Mouse (Mus musculus): Measurements from ENCODE around the gene Tas2r135.

The Tas2r135 gene

DNA sequence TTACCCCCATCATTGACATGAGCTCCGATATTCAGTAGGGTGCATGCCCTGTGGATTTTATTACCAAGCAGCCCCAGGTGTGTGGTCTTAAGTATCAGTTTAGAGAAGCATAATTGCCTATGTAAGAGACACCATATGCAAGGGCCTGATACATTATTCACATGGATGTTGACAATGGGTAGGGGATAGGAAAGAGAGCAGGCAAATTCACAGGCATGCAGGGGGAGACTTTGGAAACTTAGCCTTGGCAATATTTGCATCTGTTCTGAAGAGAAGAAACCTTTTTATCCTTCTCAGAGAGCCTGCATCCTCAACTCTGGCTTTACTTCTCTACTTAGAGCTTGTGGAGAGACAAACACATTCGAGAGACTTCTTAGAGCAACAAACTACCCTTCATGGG is at the start of gene Tas2r135:
Gene Tas2r135 (plus strand): TSS at position 301 of the 400 bp plus-strand sequence.
- no peak for DNase-seq

DNA sequence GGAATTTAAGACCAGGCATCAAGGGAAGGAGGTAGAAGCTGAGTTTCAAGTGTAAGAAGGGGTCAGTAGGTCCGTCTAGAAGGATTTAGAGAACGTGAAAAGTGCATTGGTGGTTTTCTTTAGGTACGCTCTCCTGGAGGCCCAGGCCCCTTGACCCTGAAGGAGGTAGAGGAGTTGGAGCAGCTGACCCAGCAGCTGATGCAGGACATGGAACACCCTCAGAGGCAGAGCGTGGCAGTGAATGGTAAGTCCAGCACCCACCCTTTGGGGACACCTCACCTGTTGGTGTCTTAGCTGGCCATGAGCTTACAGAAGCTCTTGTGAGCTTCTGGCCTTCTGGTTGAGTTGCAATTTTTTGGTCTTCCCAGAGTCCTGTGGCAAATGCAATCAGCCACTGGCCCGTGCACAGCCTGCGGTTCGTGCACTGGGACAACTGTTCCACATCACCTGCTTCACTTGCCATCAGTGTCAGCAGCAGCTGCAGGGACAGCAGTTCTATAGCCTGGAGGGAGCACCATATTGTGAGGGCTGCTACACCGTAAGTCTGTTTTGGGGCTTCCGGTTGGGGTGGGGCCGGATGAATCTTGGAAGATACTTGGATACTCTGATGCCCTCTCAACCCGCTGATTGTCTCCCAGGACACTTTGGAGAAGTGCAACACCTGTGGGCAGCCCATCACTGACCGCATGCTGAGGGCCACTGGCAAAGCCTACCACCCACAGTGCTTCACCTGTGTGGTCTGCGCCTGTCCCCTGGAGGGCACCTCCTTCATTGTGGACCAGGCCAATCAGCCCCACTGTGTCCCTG is 49.2 kb upstream of the Tas2r135 start:
- DNase-seq, result no peak

DNA sequence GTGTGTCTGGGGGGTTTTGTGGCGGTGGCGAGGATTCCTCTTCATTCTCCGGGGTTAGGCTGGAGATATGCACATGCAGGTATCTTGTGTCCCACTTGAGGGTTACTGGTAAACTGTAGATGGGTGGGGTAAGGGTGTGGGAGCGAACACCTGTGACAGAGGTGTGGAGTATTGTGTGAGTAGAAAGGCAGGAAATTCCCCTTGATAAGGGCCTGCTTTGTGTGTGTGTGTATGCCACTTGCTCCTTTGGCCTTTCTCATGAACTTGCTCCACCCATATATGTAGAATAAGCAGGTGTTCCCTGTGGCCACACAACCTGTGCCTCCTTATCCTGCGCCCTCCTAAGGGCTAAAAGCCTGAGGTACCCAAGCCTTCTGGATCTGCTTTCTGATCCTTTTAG is 48.3 kb upstream of the Tas2r135 start:
- DNase-seq, result no peak

DNA sequence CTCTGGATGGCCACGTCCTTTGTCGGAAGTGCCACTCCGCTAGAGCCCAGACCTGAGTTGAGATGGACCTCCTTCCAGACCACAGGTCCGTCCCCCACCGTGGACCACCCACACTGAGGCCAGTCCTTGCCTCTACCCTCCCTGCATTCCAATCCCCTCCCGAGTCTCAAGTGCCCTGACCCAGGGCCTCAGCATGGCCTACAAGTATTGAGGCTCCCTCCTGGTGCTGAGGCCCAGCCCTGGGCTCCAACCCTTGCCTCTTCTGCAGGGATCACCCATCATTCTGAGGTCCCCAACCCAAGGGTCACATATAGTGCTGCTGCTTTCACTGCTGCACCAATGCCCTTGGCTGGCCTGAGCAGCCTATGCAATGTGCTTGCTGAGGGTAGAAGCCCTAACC is 47.3 kb upstream of the Tas2r135 start:
- peak in 1 of 2 experiments; percentile 7 for DNase-seq

DNA sequence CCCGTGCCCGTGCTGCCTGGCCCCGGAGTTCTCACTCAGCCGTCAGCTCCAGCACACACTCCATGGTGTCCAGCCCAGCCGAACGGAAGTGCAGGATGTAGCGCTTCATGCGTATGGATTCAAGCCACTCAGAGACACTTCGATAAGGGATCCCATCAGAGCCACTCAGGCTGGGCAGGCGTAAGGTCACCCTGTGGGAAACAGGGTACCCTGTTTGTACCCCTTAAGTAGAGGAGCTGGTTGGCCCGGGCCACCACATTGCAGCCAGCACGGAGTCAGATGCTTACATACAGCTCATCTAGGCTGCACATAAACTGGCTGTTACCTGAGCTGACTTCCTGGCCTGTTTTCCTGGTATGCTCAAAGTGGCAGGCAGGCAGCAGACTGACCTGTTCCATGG is 46.3 kb upstream of the Tas2r135 start:
- DNase-seq, result peak in 1 of 2 experiments; percentile 13

DNA sequence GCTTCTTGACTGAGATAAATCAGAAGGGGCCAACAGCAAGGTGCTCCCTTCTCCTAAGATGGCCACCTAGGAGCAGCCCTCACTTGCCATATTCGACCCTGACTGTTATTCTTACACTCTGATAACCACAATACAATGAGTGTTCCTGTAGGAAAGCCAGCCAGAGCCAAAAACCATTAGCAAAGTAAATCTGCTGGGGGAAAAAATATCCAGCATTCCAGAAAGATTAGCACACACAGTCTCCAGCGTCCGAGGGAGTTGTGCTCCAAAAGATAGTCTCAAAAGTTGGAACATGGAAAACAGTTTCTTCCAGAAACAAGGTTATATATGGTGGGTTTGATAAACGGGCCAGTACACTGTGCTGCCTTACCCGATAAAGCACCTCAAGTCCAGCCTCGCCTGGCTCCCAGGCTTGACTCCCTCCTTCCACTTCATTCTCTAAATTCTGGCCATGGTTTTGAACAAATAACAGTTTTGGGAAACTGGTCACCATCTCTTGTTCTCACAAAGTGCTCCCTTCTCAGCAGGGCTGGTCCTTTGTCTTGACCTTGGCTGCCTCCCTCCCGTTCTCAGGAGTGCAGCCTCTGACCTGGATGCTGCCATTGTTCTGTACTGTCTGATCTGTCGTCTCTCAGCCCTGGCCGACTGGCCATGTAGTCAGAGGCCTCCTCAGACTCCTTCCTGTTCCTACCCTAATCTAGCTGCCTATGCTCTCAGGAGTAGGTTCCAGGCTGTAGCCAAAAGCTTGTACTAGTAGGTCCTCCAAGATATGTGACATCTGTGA is 45.7 kb upstream of the Tas2r135 start:
- DNase-seq, result no peak

DNA sequence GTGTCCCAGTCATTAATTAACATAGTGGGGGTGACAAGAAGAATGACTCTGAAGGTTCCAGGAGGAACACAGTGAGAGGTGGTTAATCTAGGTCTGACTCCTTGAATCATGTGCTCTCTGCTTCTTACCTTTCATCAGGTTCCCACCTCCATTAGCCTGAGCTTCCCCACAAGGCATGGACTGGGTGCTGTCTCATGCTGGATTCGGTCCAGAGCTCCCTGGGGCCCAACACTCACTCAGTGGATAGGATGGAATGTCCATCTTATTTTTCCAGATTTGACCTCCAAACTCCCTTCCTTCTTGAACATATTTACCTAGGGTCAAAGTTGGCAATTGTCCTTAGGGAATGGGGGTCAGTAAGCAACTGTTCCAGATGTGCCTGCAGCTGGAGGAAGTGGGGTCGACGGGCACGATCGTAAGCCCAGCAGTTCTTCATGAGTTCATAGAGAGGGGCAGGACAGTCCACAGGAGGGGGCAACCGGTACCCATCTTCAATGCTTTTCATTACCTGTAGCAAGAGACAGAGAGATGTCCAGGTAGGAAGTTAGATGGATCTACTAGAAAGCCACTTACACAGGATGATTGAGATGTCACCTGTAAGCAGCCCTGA is 44.9 kb upstream of the Tas2r135 start:
- DNase-seq, result no peak

DNA sequence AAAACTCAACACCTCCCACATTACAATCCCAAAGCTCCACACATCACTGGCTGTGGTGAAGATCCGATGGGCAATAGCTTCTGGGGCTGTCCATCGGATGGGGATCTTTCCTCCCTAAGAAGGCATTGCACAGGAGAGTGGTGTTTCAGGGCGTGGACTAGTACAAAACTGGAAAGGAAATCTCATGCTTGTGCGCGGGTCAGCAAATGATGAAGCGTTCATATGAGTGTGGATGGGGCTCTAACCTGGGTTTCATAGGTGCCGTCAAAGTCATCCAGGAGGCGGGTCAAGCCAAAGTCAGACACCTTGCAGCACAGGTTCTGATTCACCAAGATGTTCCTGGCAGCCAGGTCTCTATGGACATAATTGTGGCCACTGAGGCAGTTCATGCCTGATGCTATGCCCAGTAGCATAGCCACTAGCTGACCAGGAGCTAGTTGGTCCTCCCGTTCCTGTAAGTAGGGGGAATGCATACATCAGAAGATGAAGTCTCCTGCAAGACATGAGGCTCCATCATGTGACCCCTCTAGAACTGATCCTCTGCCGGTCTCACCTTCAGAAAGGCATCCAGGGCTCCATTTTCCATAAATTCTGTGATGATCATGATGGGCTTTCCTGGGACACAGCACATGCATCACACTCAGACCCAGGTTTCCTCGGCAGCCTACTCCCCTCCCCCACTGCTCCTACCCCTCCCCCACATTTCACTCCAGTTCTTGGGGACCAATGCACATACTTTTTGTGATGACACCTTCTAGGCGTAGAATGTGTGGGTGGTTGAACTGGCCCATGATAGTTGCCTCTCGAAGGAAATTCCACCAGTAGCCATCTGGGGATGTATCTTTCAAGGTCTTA is 44.0 kb upstream of the Tas2r135 start:
- no peak for DNase-seq

DNA sequence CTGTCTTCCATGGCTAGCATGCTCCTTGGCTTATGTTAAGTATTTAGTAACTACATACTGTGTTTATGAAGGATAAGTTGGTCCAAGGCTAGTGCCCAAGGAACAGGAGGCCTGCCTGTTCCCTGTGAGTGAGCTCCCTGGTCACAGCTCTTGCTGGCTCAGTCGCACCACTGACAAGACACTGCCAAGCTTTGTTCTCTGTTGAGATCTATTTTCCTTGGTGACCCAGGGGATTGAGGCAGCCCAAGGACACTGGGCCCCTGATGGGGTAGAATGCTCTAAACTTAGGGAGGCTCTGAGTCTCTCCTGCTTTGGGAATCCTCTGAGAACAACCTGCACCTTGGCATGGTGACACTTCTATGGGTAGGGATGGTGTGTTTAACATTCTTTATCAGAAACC is 43.2 kb upstream of the Tas2r135 start:
- no peak for DNase-seq

DNA sequence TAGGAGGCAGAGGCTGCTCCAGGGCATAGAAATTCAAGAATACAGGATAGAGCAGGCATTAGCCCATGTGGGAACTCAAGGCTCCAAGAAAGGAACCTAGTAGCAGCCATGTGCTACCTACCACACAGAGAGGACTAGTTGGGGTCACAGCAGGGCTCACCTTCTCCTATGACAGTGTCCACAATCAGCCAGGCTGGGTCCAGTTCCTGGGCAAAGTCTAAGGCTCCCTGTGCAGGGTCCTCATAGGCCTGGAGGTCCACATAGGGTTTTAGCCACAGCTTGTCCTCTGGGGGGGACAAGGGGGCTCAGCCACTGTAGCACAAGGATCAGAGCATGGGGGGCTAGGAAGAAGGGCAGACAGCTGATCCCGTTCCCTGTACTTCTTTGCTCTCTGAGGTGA is 42.7 kb upstream of the Tas2r135 start:
- DNase-seq, result no peak

DNA sequence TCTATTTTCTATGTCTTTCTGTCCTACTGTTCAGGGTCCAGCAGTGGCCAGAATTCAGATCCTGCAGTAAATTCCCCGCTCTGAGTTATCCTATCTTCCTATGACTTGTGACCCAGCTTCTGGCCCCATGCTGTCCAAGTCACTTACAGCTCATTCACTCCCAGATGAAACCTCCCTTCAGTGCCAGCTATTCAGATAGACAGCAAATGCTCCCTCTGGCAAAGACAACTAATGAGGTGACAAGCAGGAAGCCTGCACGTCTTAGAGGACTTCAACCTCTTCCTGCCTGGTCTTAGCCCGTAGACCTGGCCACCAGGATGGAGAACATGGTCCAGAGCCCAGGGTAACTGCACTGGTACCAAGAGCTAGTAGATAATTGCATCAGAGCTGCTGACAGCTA is 42.3 kb upstream of the Tas2r135 start:
- DNase-seq, result peak in 1 of 2 experiments; percentile 36

DNA sequence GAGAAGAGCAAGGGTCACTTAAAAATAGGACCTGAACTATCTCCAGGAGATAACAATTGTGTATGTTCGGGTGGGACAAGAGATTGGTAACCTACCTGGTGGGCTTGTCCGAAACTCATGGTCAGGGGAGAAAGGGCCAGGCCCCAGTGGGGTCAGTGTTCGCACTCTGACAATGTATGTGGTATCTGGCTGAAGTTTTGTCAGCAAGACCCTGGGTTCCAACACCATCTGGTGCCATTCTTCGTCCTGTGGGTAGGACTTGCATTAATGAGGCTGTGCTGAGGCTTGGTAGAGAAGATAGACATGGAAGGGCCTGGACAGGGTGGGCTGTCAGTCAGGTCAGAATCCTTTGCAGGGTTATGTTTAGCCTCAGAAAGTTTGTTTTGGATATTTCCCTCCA is 41.2 kb upstream of the Tas2r135 start:
- no peak for DNase-seq

DNA sequence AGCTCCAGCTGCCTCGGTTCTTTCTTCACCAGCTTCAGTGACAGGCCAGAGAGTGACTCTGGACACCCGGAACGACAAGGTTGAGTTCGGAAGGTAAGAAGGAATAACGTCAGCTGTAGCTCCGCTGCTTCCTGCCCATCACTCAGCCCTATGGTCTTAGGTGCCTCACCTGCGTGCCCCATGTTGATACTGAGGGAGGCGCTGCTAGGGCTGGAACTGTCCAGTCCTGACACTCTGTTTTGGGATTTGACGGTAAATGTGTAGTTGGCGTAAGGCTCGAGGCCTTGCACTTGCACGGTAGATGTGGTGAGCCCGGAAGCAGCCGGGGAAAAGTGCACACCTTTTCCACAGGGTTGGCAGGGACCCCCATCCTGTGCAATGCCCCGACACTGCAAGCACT is 40.6 kb upstream of the Tas2r135 start:
- peak in 1 of 2 experiments; percentile 8 for DNase-seq

DNA sequence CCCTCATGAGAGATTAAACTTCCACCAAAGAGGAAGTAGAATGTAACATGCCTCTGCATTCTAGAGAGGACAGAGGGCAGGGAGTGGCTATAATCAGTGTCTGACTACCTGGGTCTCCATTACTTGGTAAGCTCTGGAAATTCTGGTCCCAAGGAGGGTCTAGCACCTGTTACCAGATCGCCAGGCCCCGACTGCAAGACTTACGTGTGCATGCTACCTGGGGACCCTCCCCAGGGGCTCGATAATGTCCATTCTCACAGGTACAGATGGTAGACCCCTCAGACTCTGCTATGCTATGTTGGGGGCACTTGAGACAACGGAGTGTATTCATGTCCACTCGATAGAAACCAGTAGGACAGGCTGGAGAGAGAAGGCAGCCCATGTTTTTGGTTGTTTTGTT is 40.0 kb upstream of the Tas2r135 start:
- DNase-seq, result no peak

DNA sequence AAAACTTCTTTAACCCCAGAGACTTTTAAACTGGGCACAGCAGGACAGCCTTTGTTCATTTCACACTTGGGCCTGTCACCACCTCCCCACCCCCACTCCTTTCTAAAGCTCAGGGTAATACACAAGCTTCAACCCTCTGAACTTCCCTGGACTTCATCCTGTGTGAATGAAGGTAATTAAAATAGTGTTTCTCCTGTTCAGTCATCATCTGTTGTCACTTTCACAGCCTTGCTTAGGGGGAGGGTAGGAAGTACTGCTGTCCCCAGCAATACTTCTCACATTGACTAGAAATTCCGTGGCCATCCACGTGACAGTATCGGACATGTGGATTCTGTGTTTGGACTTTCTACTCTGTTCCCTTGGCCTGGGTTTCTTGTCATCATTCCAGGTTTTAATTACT is 35.4 kb upstream of the Tas2r135 start:
- DNase-seq, result no peak

DNA sequence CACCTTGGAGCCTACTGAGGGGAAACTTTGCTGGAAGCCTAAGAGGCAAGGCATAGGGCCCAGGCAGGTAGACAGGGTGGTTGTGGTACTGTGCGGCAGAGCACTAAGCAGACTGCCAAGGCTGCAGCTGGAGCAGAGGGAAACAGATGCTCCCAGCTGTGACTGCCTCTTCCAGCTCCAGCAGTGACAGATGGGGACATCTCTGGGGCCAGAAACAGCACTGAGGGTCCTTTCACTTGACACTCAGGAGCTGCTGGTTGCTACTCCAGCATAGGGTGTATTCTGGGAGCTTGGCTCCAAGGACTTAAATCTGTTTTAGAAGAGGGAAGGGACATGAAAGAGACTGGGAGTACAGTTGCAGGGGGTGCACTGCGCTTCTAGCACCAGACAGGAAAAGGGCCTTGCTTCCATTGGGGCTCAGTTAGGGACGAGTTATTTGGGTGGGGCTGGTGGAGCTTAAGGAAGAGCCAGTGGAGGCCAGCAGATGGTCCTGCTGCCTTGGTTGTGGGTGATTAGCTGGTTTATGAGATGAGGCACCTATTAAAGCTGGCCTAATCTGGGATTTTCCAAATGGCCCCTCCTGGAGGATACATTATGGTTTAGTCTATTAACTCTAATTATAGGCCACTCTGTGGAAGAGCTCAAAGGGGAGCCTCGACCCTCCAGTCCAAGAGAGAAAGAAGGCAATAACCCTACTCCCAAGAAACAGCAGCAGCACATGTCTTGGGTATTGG is 34.4 kb upstream of the Tas2r135 start:
- peak; percentile 7 to 8 for DNase-seq

DNA sequence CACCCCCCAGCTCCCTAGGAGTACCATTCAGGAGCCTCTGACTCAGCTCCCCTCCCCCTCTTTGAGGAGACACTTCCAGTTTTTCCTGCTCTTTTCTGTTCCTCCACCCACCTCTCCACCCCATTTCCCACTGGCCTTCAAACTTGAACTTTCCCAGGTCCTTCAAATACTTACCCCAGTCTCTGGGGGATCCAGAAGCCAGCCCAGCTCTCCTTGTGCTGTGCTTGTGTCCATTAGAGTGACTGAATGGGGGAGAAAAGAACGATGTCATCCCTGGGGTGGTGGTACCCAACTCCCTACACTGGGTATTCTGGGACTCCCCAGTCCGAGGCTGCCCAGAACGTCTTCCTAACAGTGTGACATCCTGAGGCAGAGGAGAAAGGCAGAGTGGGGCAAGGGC is 33.2 kb upstream of the Tas2r135 start:
- no peak for DNase-seq

DNA sequence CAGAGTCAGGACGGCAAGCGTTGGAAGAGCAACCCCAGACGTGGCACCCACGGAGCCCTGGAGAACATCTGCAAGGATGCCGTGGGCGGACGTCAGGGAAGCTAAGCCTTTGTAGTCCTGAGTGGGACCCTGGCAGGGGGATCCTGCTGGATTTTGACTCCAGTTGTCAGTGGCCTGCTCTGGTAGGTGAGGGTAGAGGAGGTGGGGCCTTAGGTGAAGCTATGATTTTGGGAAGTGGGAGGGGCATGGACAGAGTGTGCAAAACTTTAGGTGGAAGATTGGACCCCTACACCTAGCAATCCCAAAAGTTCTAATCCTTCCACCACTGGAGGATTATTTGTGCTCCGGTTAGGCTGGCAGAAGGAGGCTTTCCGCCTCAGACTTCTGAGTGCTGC is 32.8 kb upstream of the Tas2r135 start:
- peak in 1 of 2 experiments; percentile 6 for DNase-seq

DNA sequence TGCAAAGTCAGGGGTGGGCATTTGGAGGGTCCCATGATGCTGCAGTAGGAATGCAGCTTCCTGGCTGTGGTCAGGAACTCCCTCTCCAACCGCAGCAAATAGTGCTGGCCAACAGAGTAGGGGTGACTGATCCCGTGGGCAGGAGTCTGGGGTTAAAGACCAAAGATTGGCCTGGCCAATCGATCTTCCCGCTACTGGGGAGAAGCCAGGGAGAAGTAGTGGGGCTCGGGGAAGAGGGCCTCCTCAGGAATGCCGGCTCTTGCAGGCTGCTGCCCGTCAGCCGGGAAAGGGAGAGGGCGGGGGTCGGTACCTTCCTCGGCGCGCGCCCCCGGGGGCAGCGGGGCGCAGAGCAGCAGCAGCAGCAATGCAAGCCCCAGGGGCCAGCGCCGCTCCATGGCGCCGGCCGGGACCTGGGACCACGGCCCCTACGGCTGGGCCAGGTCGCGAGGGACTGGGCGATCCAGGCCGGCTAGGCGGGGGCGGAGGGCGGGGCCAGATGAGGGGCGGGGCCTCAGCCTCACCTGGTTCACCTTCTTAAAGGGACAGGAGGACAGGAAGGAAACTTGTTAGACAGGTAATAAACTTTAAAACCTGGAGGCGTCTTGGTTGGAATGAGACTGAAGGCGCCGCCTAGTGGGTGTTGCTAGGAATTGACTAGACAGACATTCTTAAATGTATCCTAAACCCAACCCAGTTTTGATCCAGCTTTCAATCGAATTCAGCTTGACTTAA is 32.3 kb upstream of the Tas2r135 start, which contains the start of gene Epha1:
Gene Epha1 (minus strand): TSS at position 453 of the 732 bp plus-strand sequence.
- DNase-seq, result peak; percentile 75 to 82

DNA sequence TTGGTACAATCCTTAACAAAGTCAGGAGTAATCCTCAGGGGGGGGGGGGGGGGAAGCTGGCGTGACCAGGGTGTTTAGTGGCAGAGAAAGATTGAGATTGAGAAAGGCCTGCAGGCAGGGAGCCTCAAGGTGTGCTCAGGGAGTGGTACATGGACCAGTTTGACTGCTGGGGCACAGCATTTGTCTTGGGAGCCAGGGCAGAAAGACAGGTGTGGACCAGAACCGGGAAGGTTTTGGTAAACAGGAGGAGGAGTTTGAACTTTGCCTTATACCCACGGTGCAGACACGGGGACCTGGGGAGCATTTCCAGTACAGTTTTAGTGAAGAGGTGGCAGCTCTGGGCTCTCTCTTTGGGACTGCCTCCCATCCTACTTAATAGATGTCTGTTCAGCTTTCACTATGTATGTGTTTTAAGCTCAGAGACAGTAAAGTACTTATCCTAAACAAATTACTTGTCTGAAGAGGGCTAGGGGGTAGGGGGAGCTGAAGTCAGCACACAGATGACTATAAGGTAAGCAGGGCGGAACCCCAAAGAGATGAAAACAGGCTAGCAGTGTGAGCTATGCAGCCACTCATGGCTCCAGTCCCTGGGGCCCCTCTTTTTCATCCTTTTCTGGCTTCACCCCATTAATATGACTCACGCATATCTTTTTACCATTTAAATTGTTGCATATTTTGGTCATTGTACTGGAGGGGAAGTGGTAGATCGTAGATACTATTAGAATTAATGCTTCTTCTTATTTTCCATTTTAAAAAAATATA is 31.4 kb upstream of the Tas2r135 start:
- DNase-seq, result peak in 1 of 2 experiments; percentile 11

Data from cerebellum, postnatal 25 days (tissue).